Mouse (Mus musculus): ENCODE measurements around the gene D430041D05Rik.

DNA sequence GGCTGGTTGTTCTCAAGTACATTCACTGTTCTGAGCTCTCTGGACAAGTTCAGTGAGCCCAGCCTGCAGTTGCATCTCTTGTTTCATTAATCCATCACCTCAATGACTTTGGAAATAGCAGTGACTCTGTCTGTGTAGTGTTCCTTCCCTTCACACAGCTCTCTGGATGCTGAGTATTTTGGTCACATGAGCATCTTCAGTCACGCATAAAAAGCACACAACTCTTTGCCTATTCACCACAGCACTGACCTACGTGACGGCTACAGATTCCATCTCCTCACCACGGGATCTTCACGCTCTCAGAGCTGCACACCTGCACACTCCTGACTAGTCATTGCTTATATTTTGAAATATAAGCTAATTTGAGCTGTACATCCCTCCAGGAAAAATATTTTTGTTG is 202.4 kb downstream of the D430041D05Rik start:
- TF ChIP-seq CTCF (IDR thresholded peaks at IDR 0.05; ENCODE audit: borderline replicate concordance, insufficient read depth, low read length), result no peak
- no peak for TF ChIP-seq POLR2A (IDR thresholded peaks at IDR 0.05; ENCODE audit: low read depth, low read length)
